Mouse (Mus musculus) heart, adult 2 months (tissue): ENCODE measurements around the gene Mpg. TPM values are rescaled to one million over a fixed set of nuclear protein-coding genes. Genes with fewer than 3 reads are reported as not detected.

ENCODE experiments used
- DNase-seq, 2 experiments: peaks; one replicate each; pipeline ENCODE4 v3.0.0; 2021
- H3K27ac ChIP-seq: fragments of 200-600 bp; 2 replicates; pipeline ENCODE4 v1.8.1; 2022
- H3K27me3 ChIP-seq: fragments of 200-500 bp; 2 replicates; pipeline ENCODE4 v1.6.1; 2012; ENCODE audit warnings: mild to moderate bottlenecking, low read length, inconsistent platforms, mixed read lengths; ENCODE audit not compliant: control insufficient read depth, insufficient read depth
- H3K36me3 ChIP-seq: fragments of 200-500 bp; 2 replicates; pipeline ENCODE4 v1.6.1; 2012; ENCODE audit warnings: low read length, inconsistent platforms; ENCODE audit not compliant: control insufficient read depth, insufficient read depth
- H3K4me1 ChIP-seq: fragments of 200-500 bp; 2 replicates; pipeline ENCODE4 v1.6.1; 2011; ENCODE audit warnings: low read length; ENCODE audit not compliant: control insufficient read depth, insufficient read depth
- H3K4me3 ChIP-seq: fragments of 200-600 bp; 2 replicates; pipeline ENCODE4 v1.8.1; 2022
- H3K79me2 ChIP-seq: fragments of 200-500 bp; replicated peaks from 2 replicates; pipeline ENCODE4 v1.6.1; 2012; ENCODE audit warnings: mild to moderate bottlenecking, inconsistent platforms, low read length, moderate library complexity, mixed read lengths; ENCODE audit not compliant: control insufficient read depth, insufficient read depth
- H3K9ac ChIP-seq: fragments of 200-500 bp; 2 replicates; pipeline ENCODE4 v1.6.1; 2012; ENCODE audit warnings: low read depth, mild to moderate bottlenecking, control low read depth, inconsistent platforms, low read length, mixed read lengths
- CTCF ChIP-seq: fragments of 200-600 bp; IDR thresholded peaks from 2 replicates; pipeline ENCODE4 v1.8.1; 2022; ENCODE audit warnings: antibody characterized with exemption, mild to moderate bottlenecking, moderate library complexity
- EP300 ChIP-seq: fragments of 200-500 bp; IDR thresholded peaks from 2 replicates; pipeline ENCODE4 v1.6.1; 2011; ENCODE audit warnings: low read depth, low read length, control low read depth; ENCODE audit not compliant: insufficient read depth
- POLR2A ChIP-seq: fragments of 200-500 bp; IDR thresholded peaks from 2 replicates; pipeline ENCODE4 v1.6.1; 2011; ENCODE audit warnings: mild to moderate bottlenecking, low read depth, low read length, control low read depth; ENCODE audit not compliant: insufficient read depth
- WGBS: fragments of 180-500 bp; shearing (Covaris S2); methylation state at CpG from one replicate; pipeline ENCODE4 v1.1.7; 2018; 5-methylcytosine and 5-hydroxymethylcytosine counted together
- intact Hi-C: fragments of 180-260 bp; cut with DNase I; formaldehyde crosslinking; loops from one replicate; pipeline ENCODE4 v1.15.1; 2025
- polyA plus RNA-seq: library from polyadenylated mRNA; depleted of rRNA; stranded (reverse); fragments of >200 nt; gene quantifications from 2 replicates; pipeline ENCODE4 v1.2.3, GENCODE M21; 2012; rRNA removed
- total RNA-seq, 2 experiments: library from RNA; stranded (reverse); gene quantifications; 2 replicates each; pipeline ENCODE4 v1.2.3; 2021

The Mpg gene
- total and polyA plus RNA-seq, 3 experiments: 5.1 to 6.2 (median 5.2) TPM

- H3K9ac ChIP-seq: no peak overlapping the region
- 69% methylated on average over 1 of the region's 1 CpGs for WGBS
- intact Hi-C loops: no loop called here
These were observed 55.3 kb downstream of the Mpg start for GRCm38 (mm10) chr11:32281416-32282144.

More at GRCm38 (mm10) chr11:32281416-32282144, 55.3 kb downstream of the Mpg start:
- H3K27me3 ChIP-seq: peaks cover 5% of the 10 kb centered on the region
- H3K27ac ChIP-seq: no peak overlapping the region
- TF ChIP-seq POLR2A (no peak), CTCF (no peak), EP300 (no peak)
- no peaks in the 10 kb centered on the region for H3K4me1 ChIP-seq
- no peaks in the 10 kb centered on the region for H3K36me3 ChIP-seq
- H3K4me3 ChIP-seq: no peak overlapping the region
- H3K79me2 ChIP-seq: no peaks in the 10 kb centered on the region
- DNase-seq: no peak

Other genes starting within 250 kb of the Mpg start
- 1 to 10 TPM in 1 of 2 experiments, under 1 TPM in 1; 0.76 to 1.4 TPM for gene Nsg2, start 226.0 kb upstream of the Mpg start, total RNA-seq
- 1.1 and 1.2 TPM in 2 replicates for gene Nsg2, start 226.0 kb upstream of the Mpg start, polyA plus RNA-seq
- gene Il9r, start 26.2 kb upstream of the Mpg start, total RNA-seq: not detected
- 0.03 and 0.37 TPM in 2 replicates for gene Il9r, start 26.2 kb upstream of the Mpg start, polyA plus RNA-seq
- 10 to 100 TPM; 10.0 to 13.3 TPM for gene Snrnp25, start 21.1 kb upstream of the Mpg start, total RNA-seq
- 11.8 and 13.8 TPM in 2 replicates for gene Snrnp25, start 21.1 kb upstream of the Mpg start, polyA plus RNA-seq
- gene Rhbdf1, start 4.2 kb upstream of the Mpg start, total RNA-seq: 10 to 100 TPM; 22.8 to 23.9 TPM
- gene Rhbdf1, start 4.2 kb upstream of the Mpg start, polyA plus RNA-seq: 70.3 and 92.8 TPM in 2 replicates
- gene Nprl3, start 41.2 kb downstream of the Mpg start, total RNA-seq: 10 to 100 TPM; 27.1 to 27.2 TPM
- 59.5 and 79.9 TPM in 2 replicates for gene Nprl3, start 41.2 kb downstream of the Mpg start, polyA plus RNA-seq
- gene Hba-x, start 49.9 kb downstream of the Mpg start, total RNA-seq: not detected
- gene Hba-x, start 49.9 kb downstream of the Mpg start, polyA plus RNA-seq: not detected in 2 replicates
- gene Hba-a1, start 57.0 kb downstream of the Mpg start, total RNA-seq: over 10,000 TPM in 1 of 2 experiments, 1,000 to 10,000 TPM in 1; 5,353 to 37,215 TPM
- 3,162 and 34,446 TPM in 2 replicates for gene Hba-a1, start 57.0 kb downstream of the Mpg start, polyA plus RNA-seq
- 1 to 10 TPM in 1 of 2 experiments, under 1 TPM in 1; 0.70 to 2.4 TPM for gene Hbq1b, start 60.5 kb downstream of the Mpg start, total RNA-seq
- gene Hbq1b, start 60.5 kb downstream of the Mpg start, polyA plus RNA-seq: 1.5 and 3.8 TPM in 2 replicates
- gene Hba-a2, start 70.0 kb downstream of the Mpg start, total RNA-seq: over 10,000 TPM in 1 of 2 experiments, 1,000 to 10,000 TPM in 1; 4,976 to 34,253 TPM
- gene Hba-a2, start 70.0 kb downstream of the Mpg start, polyA plus RNA-seq: 9,938 and 81,467 TPM in 2 replicates
- 1 to 10 TPM in 1 of 2 experiments, not detected in 1; 4.4 TPM for gene Hbq1a, start 73.6 kb downstream of the Mpg start, total RNA-seq
- gene Hbq1a, start 73.6 kb downstream of the Mpg start, polyA plus RNA-seq: 0.50 and 7.0 TPM in 2 replicates
- 1 to 10 TPM; 3.2 to 8.5 TPM for gene Sh3pxd2b, start 121.3 kb downstream of the Mpg start, total RNA-seq
- gene Sh3pxd2b, start 121.3 kb downstream of the Mpg start, polyA plus RNA-seq: 4.0 and 5.3 TPM in 2 replicates
- gene Ubtd2, start 228.9 kb downstream of the Mpg start, total RNA-seq: 1 to 10 TPM; 4.2 to 5.1 TPM
- 4.5 and 6.8 TPM in 2 replicates for gene Ubtd2, start 228.9 kb downstream of the Mpg start, polyA plus RNA-seq